Mouse (Mus musculus) bone marrow, adult 2 months (tissue): ENCODE measurements around the gene Pphln1.

Experiments
- CTCF ChIP-seq: fragments of 200-500 bp; IDR thresholded peaks from 2 replicates; pipeline ENCODE4 v1.5.1; 2011; ENCODE audit warnings: low read length, control low read depth; ENCODE audit not compliant: control insufficient read depth, insufficient read depth
- POLR2A ChIP-seq: fragments of 200-500 bp; IDR thresholded peaks from 2 replicates; pipeline ENCODE4 v1.6.1; 2011; ENCODE audit warnings: low read depth, mild to moderate bottlenecking, control low read depth, low read length, borderline replicate concordance; ENCODE audit not compliant: control insufficient read depth

- TF ChIP-seq CTCF (no peak), POLR2A (no peak)
Measured at GRCm38 (mm10) chr15:93529831-93530702, 131.9 kb downstream of the Pphln1 start.
